Mouse (Mus musculus) limb, embryonic 13.5 days (tissue): ENCODE results near the gene Il1f8. TPM values are rescaled to one million over a fixed set of nuclear protein-coding genes. Genes with fewer than 3 reads are reported as not detected.
"Not testable (repeated sequence)": the region's sequence is repeated elsewhere in the genome, so short reads cannot be mapped to it uniquely, and the experiment has no call there.

Source experiments
- ATAC-seq: fragments of 200-750 bp; cut with Nextera tagmentation; 2 replicates; pipeline ENCODE4 v1.8.0; 2017; ENCODE audit warnings: low read depth, moderate number of reproducible peaks, moderate TSS enrichment; ENCODE audit not compliant: low FRiP score
- H3K27ac ChIP-seq: fragments of 300-500 bp; sonication (generic); 2 replicates; pipeline ENCODE4 v1.5.1; 2015; ENCODE audit warnings: inconsistent platforms, mild to moderate bottlenecking, moderate library complexity
- H3K27me3 ChIP-seq: fragments of 300-500 bp; sonication (generic); 2 replicates; pipeline ENCODE4 v1.6.1; 2015; ENCODE audit warnings: mild to moderate bottlenecking, inconsistent platforms
- H3K36me3 ChIP-seq: fragments of 300-500 bp; sonication (generic); 2 replicates; pipeline ENCODE4 v1.6.1; 2015; ENCODE audit warnings: inconsistent platforms, mild to moderate bottlenecking, moderate library complexity
- H3K4me1 ChIP-seq: fragments of 300-500 bp; sonication (generic); 2 replicates; pipeline ENCODE4 v1.6.1; 2015; ENCODE audit warnings: inconsistent platforms
- H3K4me2 ChIP-seq: fragments of 300-500 bp; sonication (generic); replicated peaks from 2 replicates; pipeline ENCODE4 v1.6.1; 2015; ENCODE audit warnings: inconsistent platforms, mild to moderate bottlenecking, moderate library complexity
- H3K4me3 ChIP-seq: fragments of 300-500 bp; sonication (generic); 2 replicates; pipeline ENCODE4 v1.5.1; 2015; ENCODE audit warnings: moderate library complexity, mild to moderate bottlenecking, inconsistent platforms
- H3K9ac ChIP-seq: fragments of 300-500 bp; sonication (generic); 2 replicates; pipeline ENCODE4 v1.6.1; 2015; ENCODE audit warnings: mild to moderate bottlenecking, inconsistent platforms
- H3K9me3 ChIP-seq: fragments of 300-500 bp; sonication (generic); 2 replicates; pipeline ENCODE4 v1.6.1; 2016; ENCODE audit warnings: inconsistent platforms
- WGBS: fragments of 180-500 bp; shearing (Covaris S2); methylation state at CpG from one replicate; pipeline ENCODE4 v1.1.7; 2015; 5-methylcytosine and 5-hydroxymethylcytosine counted together
- polyA plus RNA-seq: library from polyadenylated mRNA; unstranded; fragments of >200 nt; fragmentation: Nextera tagmentation; extraction: Ambion mirVana; gene quantifications from 2 replicates; pipeline ENCODE4 v1.2.1, GENCODE M21; 2015

Gene Il1f8
- polyA plus RNA-seq = not detected in 2 replicates

DNA sequence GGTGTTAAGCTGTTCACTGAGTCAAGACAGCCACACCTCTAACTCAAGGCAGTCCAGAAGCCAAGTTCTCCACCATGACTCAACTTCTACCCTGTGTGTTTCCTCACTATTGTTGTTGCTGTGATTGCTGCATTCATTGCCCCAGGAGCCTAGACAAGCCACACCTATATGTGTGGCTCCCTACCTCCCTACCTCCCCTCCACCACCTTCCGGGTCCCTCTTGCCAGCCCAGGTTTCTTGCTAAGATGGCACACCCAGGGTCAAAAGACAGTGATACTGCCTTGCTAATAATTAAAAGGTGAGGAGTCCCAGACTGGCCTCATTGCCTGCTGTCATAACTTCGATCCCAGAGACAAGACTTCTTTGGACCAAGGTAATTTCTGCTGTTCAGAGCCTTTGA lies at the start of gene Il1f8:
TSS of gene Il1f8 (plus strand) at position 301 of the 400 bp plus-strand sequence.
- no peaks in the 10 kb centered on the region for H3K4me1 ChIP-seq
- H3K9me3 ChIP-seq = no peaks in the 10 kb centered on the region
- H3K36me3 ChIP-seq = no peaks in the 10 kb centered on the region
- no peak within 1 kb of the TSS for H3K4me2 ChIP-seq
- H3K9ac ChIP-seq = no peak within 1 kb of the TSS
- no peak within 1 kb of the TSS for H3K27ac ChIP-seq
- H3K4me3 ChIP-seq = no peak within 1 kb of the TSS
- no peaks in the 10 kb centered on the region for H3K27me3 ChIP-seq
- WGBS = 84% methylated on average over 2 of the region's 2 CpGs
- no peak for ATAC-seq

DNA sequence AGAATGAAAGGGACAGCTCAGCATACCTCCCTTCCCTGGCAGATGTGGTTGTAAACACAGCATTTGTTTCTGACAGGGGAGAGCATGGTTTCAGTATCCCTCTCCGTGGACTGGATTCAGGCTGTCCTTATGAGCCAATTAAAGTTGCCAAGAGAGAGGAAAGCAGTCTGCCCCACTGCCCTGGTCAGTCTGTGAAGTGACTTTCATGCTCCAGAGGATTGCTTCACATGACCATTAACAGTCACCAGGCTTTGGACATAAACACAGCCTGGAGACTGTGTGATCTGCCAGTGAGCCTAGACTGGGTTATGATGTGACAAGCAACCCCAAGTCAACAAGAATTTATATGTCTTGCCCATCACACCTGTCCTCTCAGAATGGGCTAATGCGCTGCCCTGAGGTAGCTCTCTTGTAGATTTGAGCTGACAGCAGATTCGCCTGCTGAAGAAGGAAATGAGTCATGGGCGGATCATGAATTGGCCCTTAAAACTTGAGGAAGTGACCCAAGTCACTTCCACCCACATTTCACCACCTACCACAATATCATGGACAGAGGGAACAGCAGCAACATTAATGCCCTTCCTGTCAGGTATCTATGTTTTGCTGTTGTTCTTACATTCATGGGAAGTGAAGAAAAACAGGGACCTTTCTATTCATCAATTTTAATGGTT lies 49.2 kb upstream of the Il1f8 start:
- Histone ChIP-seq H3K4me2 (no peak overlapping the region), H3K4me3 (no peak overlapping the region)
- 74% methylated on average over 4 of the region's 4 CpGs for WGBS

DNA sequence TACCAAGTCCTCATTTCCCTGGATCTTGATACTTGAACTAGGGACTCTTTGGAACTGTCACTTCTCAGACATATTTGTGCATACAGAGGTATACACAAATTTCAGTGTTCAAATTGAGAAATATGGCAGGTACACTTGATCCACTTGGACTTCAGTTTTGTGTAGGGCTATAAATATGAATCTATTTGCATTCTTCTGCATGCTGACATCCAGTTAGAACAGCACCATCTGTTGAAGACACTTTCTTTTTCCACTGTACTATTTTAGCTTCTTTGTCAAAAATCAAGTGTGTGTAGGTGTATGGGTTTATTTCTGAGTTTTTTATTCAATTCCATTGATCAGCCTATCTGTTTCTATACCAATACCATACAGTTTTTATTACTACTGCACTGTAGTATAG lies 43.9 kb upstream of the Il1f8 start:
- Histone ChIP-seq H3K4me1 (no peaks in the 10 kb centered on the region), H3K36me3 (no peaks in the 10 kb centered on the region), H3K9me3 (no peaks in the 10 kb centered on the region), H3K27ac (no peak overlapping the region), H3K9ac (no peak overlapping the region), H3K4me2 (no peak overlapping the region), H3K27me3 (no peaks in the 10 kb centered on the region), H3K4me3 (no peak overlapping the region)
- no peak for ATAC-seq

More for the DNA sequence above, 49.2 kb upstream of the Il1f8 start:
- no peak for ATAC-seq
- Histone ChIP-seq H3K36me3 (no peaks in the 10 kb centered on the region), H3K27ac (no peak overlapping the region), H3K9ac (no peak overlapping the region), H3K4me1 (no peaks in the 10 kb centered on the region), H3K9me3 (no peaks in the 10 kb centered on the region), H3K27me3 (no peaks in the 10 kb centered on the region)

DNA sequence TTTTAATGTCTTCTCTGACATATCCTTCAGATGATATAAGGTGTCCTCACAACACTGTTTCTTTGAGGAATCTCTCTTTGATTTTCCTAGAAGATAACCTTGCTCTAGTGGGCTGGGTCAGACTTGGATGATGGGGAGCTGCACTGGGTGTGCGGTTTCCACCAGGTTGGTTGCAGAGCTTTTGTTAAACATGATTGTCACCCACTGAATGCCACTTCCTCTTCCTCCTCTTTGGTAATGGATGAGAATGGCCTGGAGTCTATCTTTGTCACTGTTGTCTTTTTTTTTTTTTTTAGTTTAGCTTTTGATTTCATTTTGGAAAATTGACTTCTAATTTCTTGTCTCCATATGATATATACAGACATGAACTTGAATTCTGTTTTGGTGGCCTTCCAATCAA lies 18.6 kb upstream of the Il1f8 start:
- H3K4me2 ChIP-seq = no peak overlapping the region
- H3K36me3 ChIP-seq = no peaks in the 10 kb centered on the region
- H3K27ac ChIP-seq = no peak overlapping the region
- no peaks in the 10 kb centered on the region for H3K9me3 ChIP-seq
- WGBS = 89% methylated on average over 1 of the region's 1 CpGs
- no peaks in the 10 kb centered on the region for H3K4me1 ChIP-seq
- no peak overlapping the region for H3K4me3 ChIP-seq
- H3K9ac ChIP-seq = no peak overlapping the region
- no peaks in the 10 kb centered on the region for H3K27me3 ChIP-seq
- ATAC-seq = no peak

DNA sequence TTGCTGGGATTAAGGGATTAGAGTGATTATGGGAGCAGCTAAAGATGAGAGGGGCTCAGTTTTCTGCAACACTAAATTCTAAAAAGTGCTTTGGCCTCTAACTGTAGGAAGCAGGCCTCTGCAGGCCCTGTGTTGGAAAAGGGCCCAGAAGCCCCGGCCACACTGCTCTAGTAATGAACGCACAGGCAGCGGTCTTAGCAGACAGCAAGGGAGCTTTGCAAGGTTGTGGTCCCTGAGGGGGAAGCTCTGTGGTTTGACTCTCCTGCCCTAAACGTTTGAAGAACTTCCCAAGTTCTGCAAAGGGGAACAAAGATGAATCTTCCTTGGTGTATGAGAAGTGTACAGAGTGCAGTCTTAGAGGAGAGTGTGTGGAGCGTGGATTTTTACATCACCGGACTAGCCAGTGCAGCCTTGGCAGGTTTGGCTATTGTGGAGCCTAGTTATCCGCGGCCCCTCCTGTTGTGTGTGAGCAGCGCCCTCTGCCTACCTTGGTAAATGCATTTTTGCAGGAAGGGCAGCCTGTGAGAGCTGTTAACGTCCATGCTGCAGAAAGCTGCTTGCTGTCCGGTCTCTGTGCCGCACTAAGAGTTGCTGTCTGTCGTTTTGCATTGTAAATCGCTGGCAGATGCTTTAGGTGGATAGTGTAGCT lies 28.8 kb downstream of the Il1f8 start:
- peak overlapping the region; percentile 49 for H3K4me2 ChIP-seq
- not testable (repeated sequence) for H3K27ac ChIP-seq, H3K4me1 ChIP-seq, H3K36me3 ChIP-seq, H3K9me3 ChIP-seq, H3K9ac ChIP-seq, H3K27me3 ChIP-seq
- WGBS = 14% methylated on average over 14 of the region's 14 CpGs
- peak; percentile 80 for ATAC-seq
- peak overlapping the region; percentile 15; the same call in 1 of the 2 replicates for H3K4me3 ChIP-seq

DNA sequence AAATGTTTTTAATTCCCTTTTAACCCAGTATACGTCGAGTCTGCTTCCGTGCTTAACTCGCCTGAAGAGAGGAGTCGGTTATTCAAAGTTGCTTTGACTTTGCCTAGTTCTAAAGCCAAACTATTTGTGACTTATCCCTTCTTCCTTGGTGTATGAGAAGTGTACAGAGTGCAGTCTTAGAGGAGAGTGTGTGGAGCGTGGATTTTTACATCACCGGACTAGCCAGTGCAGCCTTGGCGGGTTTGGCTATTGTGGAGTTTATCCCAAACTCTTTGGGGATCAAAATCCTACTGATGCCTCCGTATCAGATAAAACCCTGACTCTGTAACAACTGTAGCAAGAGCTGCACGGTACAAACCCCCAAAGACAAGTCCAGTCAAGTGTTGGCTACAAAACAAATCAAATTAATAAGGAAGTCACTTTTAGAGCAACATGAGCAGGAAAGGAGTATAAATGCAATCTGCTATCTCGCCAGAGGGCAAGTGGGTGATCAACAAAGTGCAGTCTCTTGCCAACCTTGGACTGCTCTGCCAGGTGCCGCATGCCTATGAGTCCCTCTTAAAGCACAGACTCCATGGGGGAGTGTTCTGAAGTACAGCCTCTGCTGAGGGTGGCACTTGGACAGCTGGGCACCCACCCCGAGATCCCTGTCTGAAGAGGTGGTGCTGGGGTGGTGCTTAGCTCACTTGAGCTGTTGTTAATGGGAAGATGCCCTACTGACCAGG lies 29.6 kb downstream of the Il1f8 start:
- peak overlapping the region; percentile 49 for H3K4me2 ChIP-seq
- not testable (repeated sequence) for H3K9me3 ChIP-seq, ATAC-seq, H3K27ac ChIP-seq, H3K4me1 ChIP-seq, H3K36me3 ChIP-seq, H3K4me3 ChIP-seq, H3K27me3 ChIP-seq, H3K9ac ChIP-seq
- WGBS = 53% methylated on average over 13 of the region's 13 CpGs

DNA sequence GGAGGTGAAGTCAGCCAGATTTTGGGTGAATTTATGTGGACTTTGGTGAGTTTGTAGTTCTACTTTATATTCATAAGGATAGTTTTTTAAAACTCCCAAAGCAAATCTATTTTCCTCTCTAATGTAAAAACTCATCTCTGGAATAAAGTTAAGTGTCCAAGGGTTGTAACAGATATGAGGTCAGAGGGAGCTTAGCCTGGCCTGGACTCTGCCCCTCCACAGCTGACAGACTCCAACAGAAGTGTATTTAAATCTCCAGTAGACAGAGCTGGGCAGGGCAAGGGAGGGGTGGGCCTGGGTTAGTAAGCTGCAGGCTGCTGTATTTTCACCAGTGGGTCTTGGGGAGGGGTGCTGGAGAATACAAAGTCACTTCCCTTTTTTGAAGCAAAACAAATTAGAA lies 31.1 kb downstream of the Il1f8 start:
- not testable (repeated sequence) for H3K27me3 ChIP-seq, H3K4me3 ChIP-seq, H3K36me3 ChIP-seq, H3K9ac ChIP-seq, H3K4me1 ChIP-seq, ATAC-seq, H3K27ac ChIP-seq, H3K4me2 ChIP-seq, H3K9me3 ChIP-seq

DNA sequence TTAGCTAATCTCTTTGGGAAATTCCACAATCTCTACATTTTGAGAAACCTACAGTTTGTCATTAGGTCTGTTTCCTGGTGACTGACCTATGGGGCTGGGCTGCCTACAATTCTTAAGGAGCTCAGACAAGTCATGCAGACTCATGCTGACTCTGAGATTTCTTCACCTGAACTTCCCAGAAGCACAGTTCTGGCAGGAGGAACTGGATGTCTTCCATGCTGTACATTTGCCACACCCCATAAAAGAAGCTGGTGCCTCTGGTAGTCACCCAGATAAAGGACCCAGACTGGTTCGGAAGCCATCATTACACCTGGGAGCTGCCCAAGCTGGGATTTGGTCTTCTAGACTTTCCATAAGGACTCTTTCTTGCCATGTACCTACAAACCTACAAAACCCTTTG lies 33.2 kb downstream of the Il1f8 start, which contains the start of gene Il1f9:
TSS of gene Il1f9 (plus strand) at position 301 of the 400 bp plus-strand sequence.
- no peak within 1 kb of the TSS for H3K27ac ChIP-seq
- H3K36me3 ChIP-seq = no peaks in the 10 kb centered on the region
- no peak within 1 kb of the TSS for H3K4me3 ChIP-seq
- WGBS = 87% methylated on average over 1 of the region's 1 CpGs
- no peak within 1 kb of the TSS for H3K9ac ChIP-seq
- no peaks in the 10 kb centered on the region for H3K9me3 ChIP-seq
- no peaks in the 10 kb centered on the region for H3K4me1 ChIP-seq
- ATAC-seq = no peak
- H3K27me3 ChIP-seq = no peaks in the 10 kb centered on the region
- H3K4me2 ChIP-seq = no peak within 1 kb of the TSS

DNA sequence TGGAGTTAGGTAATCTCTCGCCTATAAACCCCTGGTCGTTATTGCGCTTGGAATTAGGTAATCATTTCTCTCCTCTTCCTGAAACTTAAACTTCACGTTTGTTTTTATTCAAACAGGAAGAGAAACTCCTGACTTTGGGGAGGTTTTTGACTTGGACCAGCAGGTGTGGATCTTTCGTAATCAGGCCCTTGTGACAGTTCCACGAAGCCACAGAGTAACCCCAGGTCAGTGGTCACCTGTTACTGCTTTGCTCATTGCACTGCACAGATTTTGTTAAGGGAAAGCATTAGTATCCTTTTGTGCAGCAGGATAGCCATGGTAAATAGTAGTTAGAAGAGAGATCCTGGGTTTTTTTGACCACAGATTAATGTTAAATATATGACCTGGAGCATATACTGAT lies 34.6 kb downstream of the Il1f8 start:
- no peak overlapping the region for H3K4me3 ChIP-seq
- WGBS = 54% methylated on average over 6 of the region's 6 CpGs
- H3K9ac ChIP-seq = no peak overlapping the region
- H3K9me3 ChIP-seq = no peaks in the 10 kb centered on the region
- H3K27me3 ChIP-seq = no peaks in the 10 kb centered on the region
- no peaks in the 10 kb centered on the region for H3K4me1 ChIP-seq
- H3K27ac ChIP-seq = no peak overlapping the region
- H3K36me3 ChIP-seq = no peaks in the 10 kb centered on the region
- ATAC-seq = no peak
- H3K4me2 ChIP-seq = no peak overlapping the region

DNA sequence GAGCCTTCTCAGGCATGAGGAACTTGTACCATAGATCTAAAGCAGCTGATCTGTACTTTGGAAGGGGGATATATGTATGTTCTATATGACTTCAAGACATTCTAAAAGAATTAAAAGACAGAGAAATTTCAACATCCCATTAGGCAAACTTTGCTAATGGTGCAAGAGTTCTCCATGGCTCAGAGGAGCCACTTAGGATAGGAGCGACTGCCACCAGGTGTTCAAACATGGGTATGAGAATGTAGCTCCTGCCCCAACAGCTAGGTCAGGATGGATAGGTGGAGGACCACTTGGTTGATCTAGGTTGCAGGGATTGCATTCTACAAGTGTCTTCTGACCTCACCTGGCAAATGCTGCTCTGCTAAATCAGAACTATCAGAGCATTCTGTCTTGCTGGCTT lies 35.2 kb downstream of the Il1f8 start:
- no peaks in the 10 kb centered on the region for H3K36me3 ChIP-seq
- no peaks in the 10 kb centered on the region for H3K9me3 ChIP-seq
- no peaks in the 10 kb centered on the region for H3K4me1 ChIP-seq
- WGBS = 77% methylated on average over 1 of the region's 1 CpGs
- no peaks in the 10 kb centered on the region for H3K27me3 ChIP-seq
- no peak overlapping the region for H3K4me2 ChIP-seq
- no peak overlapping the region for H3K9ac ChIP-seq
- H3K27ac ChIP-seq = no peak overlapping the region
- no peak overlapping the region for H3K4me3 ChIP-seq
- ATAC-seq = no peak
